8 mouse cellular contexts compared by ENCODE assay signal in the genomic region with DNA sequence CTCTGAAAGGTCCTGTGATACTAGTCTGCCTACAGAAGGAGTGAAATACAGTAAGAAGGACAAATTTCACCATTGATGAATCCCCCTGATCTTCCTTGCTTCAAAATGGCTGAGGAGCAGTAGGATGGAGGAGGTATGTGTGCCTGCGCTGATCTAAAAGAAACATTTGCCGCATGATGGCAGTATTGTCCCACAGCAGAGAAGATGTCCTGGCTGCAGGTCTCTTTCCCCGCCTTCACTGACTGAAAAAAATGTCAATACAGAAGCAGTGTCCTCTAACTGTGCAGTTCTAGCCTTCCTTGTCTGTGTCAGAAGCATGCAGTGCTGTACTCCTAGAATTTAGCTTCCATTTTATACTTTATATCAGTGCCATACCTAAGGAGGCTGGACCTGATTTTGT.
DNase-seq lines count a peak whose midpoint lies in the region; ATAC-seq and TF ChIP-seq lines count a peak whose summit lies in the region.
"Not testable (repeated sequence)": the region's sequence is repeated elsewhere in the genome, so short reads cannot be mapped to it uniquely, and the experiment has no call there.

No protein-coding gene starts in this region.

- WGBS in hindbrain, embryonic 12.5 days = 59% methylated on average over 3 of the region's 3 CpGs
- 81% methylated on average over 3 of the region's 3 CpGs for WGBS in lung, embryonic 14.5 days
- 66% methylated on average over 3 of the region's 3 CpGs for WGBS in stomach, embryonic 16.5 days

- TF ChIP-seq CTCF in MEL (IDR thresholded peaks at IDR 0.05 in 2 of 3, conservative IDR thresholded peaks at IDR 0.05 in 1 of 3; ENCODE audit: control insufficient read depth in 1 of 3, insufficient read depth in 1 of 3, low read depth in 2 of 3, low read length in 3 of 3, poor library complexity in 1 of 3, severe bottlenecking in 1 of 3) = not testable (repeated sequence)
- TF ChIP-seq CTCF in lung, embryonic 14.5 days (IDR thresholded peaks at IDR 0.05; ENCODE audit: low read depth) = peak; percentile 61

- not testable (repeated sequence) for H3K9me3 ChIP-seq in MEL (replicated peaks; ENCODE audit: insufficient read depth, low read length); hindbrain, embryonic 12.5 days (replicated peaks); lung, embryonic 14.5 days (ENCODE audit: low read depth, low read length); stomach, embryonic 16.5 days (replicated peaks; ENCODE audit: control insufficient read depth, low read length)

- TF ChIP-seq POLR2A in MEL (IDR thresholded peaks at IDR 0.05; ENCODE audit: control insufficient read depth in 1 of 2, insufficient read depth in 1 of 2, low read depth in 1 of 2, low read length in 2 of 2, poor library complexity in 1 of 2) = not testable (repeated sequence)

- not testable (repeated sequence) for H3K9ac ChIP-seq in MEL (ENCODE audit: control insufficient read depth, low read depth, low read length, poor library complexity, severe bottlenecking); hindbrain, embryonic 12.5 days; lung, embryonic 14.5 days
- H3K9ac ChIP-seq in stomach, embryonic 16.5 days (ENCODE audit: low read length) = peak overlapping the region; percentile 54; the same call in 1 of the 2 replicates

- not testable (repeated sequence) for H3K4me3 ChIP-seq in MEL (ENCODE audit: control insufficient read depth in 1 of 2, insufficient read depth in 1 of 2, low read depth in 2 of 2, low read length in 2 of 2)
- H3K4me3 ChIP-seq in hindbrain, embryonic 12.5 days = peak overlapping the region; percentile 15; the same call in 1 of the 2 replicates
- H3K4me3 ChIP-seq in lung, embryonic 14.5 days (ENCODE audit: low read depth, low read length) = peak overlapping the region; percentile 7
- H3K4me3 ChIP-seq in stomach, embryonic 16.5 days (replicated peaks; ENCODE audit: low read length) = peak overlapping the region; percentile 34

- H3K36me3 ChIP-seq in MEL (ENCODE audit: control insufficient read depth in 1 of 2, insufficient read depth in 2 of 2, low read length in 2 of 2); lung, embryonic 14.5 days (ENCODE audit: insufficient read depth); stomach, embryonic 16.5 days (ENCODE audit: control insufficient read depth, insufficient read depth, low read length): not testable (repeated sequence)
- peaks cover 22% of the 10 kb centered on the region for H3K36me3 ChIP-seq in hindbrain, embryonic 12.5 days

- H3K27ac ChIP-seq in MEL (ENCODE audit: control insufficient read depth, low read depth, low read length); hindbrain, embryonic 12.5 days; lung, embryonic 14.5 days (ENCODE audit: low read depth); stomach, embryonic 16.5 days (ENCODE audit: low read length): not testable (repeated sequence)

- not testable (repeated sequence) for TF ChIP-seq RAD21 in MEL (IDR thresholded peaks at IDR 0.05; ENCODE audit: low read depth, low read length)

- not testable (repeated sequence) for H3K79me2 ChIP-seq in MEL (ENCODE audit: control insufficient read depth, insufficient read depth, low read length, poor library complexity)

- H3K4me1 ChIP-seq in MEL (ENCODE audit: control insufficient read depth in 1 of 2, insufficient read depth in 2 of 2, low read length in 2 of 2); hindbrain, embryonic 12.5 days; lung, embryonic 14.5 days (ENCODE audit: insufficient read depth); stomach, embryonic 16.5 days (ENCODE audit: control insufficient read depth, insufficient read depth, low read length): not testable (repeated sequence)

- not testable (repeated sequence) for TF ChIP-seq EP300 in MEL (IDR thresholded peaks at IDR 0.05; ENCODE audit: low read depth in 1 of 2, low read length in 2 of 2)

- ATAC-seq in hindbrain, embryonic 12.5 days (ENCODE audit: low FRiP score) = peak; percentile 52; the same call in 1 of the 2 replicates
- peak; percentile 61; the same call in 1 of the 2 replicates for ATAC-seq in lung, embryonic 14.5 days (ENCODE audit: insufficient read depth)
- peak; percentile 58; the same call in 1 of the 2 replicates for ATAC-seq in stomach, embryonic 16.5 days (ENCODE audit: insufficient read depth, low FRiP score)

- H3K4me2 ChIP-seq in hindbrain, embryonic 12.5 days (replicated peaks) = peak overlapping the region; percentile 34
- peak overlapping the region; percentile 43 for H3K4me2 ChIP-seq in lung, embryonic 14.5 days
- H3K4me2 ChIP-seq in stomach, embryonic 16.5 days (ENCODE audit: low read depth, low read length) = peak overlapping the region; percentile 29; the same call in 1 of the 2 replicates

- not testable (repeated sequence) for DNase-seq in MEL (ENCODE audit: low read depth, low spot score)
- peak; percentile 57 for DNase-seq in embryo, embryonic 11 days
- peak; percentile 74 for DNase-seq in forelimb bud, embryonic 11.5 days (ENCODE audit: low read depth, low spot score)
- peak; percentile 98 for DNase-seq in layer of hippocampus, adult 9-10 months (ENCODE audit: low spot score)
- peak; percentile 87 for DNase-seq in lung, embryonic 14.5 days
- DNase-seq in naive thymus-derived CD4-positive, alpha-beta T cell, adult 2 months (ENCODE audit: low read depth) = peak; percentile 17

- H3K27me3 ChIP-seq in MEL (ENCODE audit: control insufficient read depth in 1 of 2, insufficient read depth in 2 of 2, low read length in 2 of 2); hindbrain, embryonic 12.5 days; lung, embryonic 14.5 days (ENCODE audit: insufficient read depth, low read length); stomach, embryonic 16.5 days (ENCODE audit: control insufficient read depth, insufficient read depth, low read length): not testable (repeated sequence)

TF ChIP-seq in MEL, 35 proteins besides CTCF, POLR2A, EP300 and RAD21:
- TF ChIP-seq ZNF384 (IDR thresholded peaks at IDR 0.05; ENCODE audit: low read depth, low read length) = peak; percentile 55
TF ChIP-seq in MEL: peak in this region for 1; not testable (repeated sequence) for 34.
